Mouse (Mus musculus): Measurements from ENCODE around the gene Slc7a11. TPM values are rescaled to one million over a fixed set of nuclear protein-coding genes. Genes with fewer than 3 reads are reported as not detected.

Slc7a11 gene
- total and polyA plus RNA-seq, 2 experiments from 2014 or later: 3.9 to 21.7 TPM

DNA sequence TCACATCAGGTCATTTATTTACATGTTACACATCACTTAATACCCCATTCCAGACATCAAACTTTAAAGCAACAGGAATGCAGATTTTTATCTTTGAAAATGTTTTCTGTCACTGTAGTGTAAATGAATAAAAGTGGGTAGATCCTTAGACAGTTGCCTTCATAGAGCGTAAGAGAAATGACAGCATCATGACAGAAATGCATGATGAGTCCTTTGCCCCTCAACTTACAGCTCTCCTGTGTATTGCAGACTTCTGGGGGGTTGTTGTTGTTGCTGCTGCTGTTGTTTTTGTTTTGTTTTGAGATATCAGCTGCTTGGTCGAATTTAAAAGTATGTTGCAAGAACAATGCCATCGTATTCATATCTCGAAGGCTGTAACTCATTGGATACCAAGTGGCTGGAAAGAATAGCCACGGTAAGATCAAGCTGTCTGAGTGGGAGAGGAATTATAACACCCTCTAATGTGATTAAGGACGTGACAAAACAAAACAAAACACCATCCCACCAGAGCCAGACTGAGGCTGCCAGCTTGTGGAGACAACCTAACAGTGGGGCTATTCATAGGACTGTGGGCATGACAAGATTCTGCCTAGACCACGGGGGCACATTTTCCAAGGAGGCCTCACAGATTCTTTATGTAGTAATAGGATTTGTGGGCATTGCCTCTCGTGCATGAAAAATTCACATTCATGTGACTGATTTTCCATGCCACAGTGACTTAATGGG lies 557.0 kb downstream of the Slc7a11 start:
- Histone ChIP-seq H3K9me3 (ENCODE audit: low read length) (no peaks in the 10 kb centered on the region), H3K27ac (ENCODE audit: low read depth, low read length) (no peak overlapping the region), H3K27me3 (ENCODE audit: insufficient read depth, low read length) (no peaks in the 10 kb centered on the region), H3K9ac (replicated peaks; ENCODE audit: low read length, poor library complexity, severe bottlenecking) (no peak overlapping the region), H3K4me3 (ENCODE audit: low read depth, low read length) (no peak overlapping the region), H3K4me2 (ENCODE audit: low read depth, low read length, poor library complexity, severe bottlenecking) (no peak overlapping the region), H3K4me1 (ENCODE audit: insufficient read depth, low read length) (no peaks in the 10 kb centered on the region), H3K36me3 (ENCODE audit: insufficient read depth, low read length) (no peaks in the 10 kb centered on the region)
- WGBS: 15% methylated on average over 8 of the region's 8 CpGs
- ATAC-seq (ENCODE audit: low FRiP score) (no peak), DNase-seq (ENCODE audit: low spot score) (peak; percentile 51)
- no peak for TF ChIP-seq CTCF (IDR thresholded peaks at IDR 0.05)

- Histone ChIP-seq H3K9ac (replicated peaks; ENCODE audit: low read length, poor library complexity, severe bottlenecking) (no peak overlapping the region), H3K27me3 (ENCODE audit: insufficient read depth, low read length) (no peaks in the 10 kb centered on the region), H3K36me3 (ENCODE audit: insufficient read depth, low read length) (no peaks in the 10 kb centered on the region), H3K4me2 (ENCODE audit: low read depth, low read length, poor library complexity, severe bottlenecking) (no peak overlapping the region), H3K9me3 (ENCODE audit: low read length) (no peaks in the 10 kb centered on the region), H3K4me1 (ENCODE audit: insufficient read depth, low read length) (no peaks in the 10 kb centered on the region), H3K27ac (ENCODE audit: low read depth, low read length) (no peak overlapping the region), H3K4me3 (ENCODE audit: low read depth, low read length) (no peak overlapping the region)
- TF ChIP-seq CTCF (IDR thresholded peaks at IDR 0.05): no peak
- DNase-seq (ENCODE audit: low spot score) (peak; percentile 46), ATAC-seq (ENCODE audit: low FRiP score) (no peak)
Measured at GRCm38 (mm10) chr3:49880496-49880895, 562.9 kb downstream of the Slc7a11 start.

DNA sequence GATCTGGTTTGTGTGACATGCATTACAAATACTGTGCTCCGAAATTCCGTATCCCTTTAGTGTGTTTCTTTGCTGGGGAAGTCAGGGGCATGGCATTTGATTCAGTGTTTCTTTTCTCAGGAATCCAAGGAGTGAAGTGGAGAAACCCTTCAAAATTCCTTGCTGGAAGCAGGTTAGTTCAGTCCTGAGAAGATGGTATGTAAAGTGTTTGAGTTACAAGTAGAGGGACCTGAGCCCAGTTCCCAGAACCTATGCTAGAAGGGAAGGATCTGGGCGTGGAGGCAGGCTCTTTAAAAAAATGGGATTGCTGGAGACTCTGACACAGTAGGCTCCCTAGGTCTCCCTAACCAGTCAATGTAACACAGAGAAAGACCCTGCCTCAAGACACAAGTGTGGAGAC lies 572.6 kb downstream of the Slc7a11 start:
- DNase-seq (ENCODE audit: low spot score) (no peak), ATAC-seq (ENCODE audit: low FRiP score) (no peak)
- Histone ChIP-seq H3K27ac (ENCODE audit: low read depth, low read length) (no peak overlapping the region), H3K4me1 (ENCODE audit: insufficient read depth, low read length) (peaks cover 2% of the 10 kb centered on the region; the same call in 1 of the 2 replicates), H3K36me3 (ENCODE audit: insufficient read depth, low read length) (no peaks in the 10 kb centered on the region), H3K9me3 (ENCODE audit: low read length) (no peaks in the 10 kb centered on the region), H3K4me2 (ENCODE audit: low read depth, low read length, poor library complexity, severe bottlenecking) (no peak overlapping the region), H3K9ac (replicated peaks; ENCODE audit: low read length, poor library complexity, severe bottlenecking) (no peak overlapping the region), H3K4me3 (ENCODE audit: low read depth, low read length) (no peak overlapping the region), H3K27me3 (ENCODE audit: insufficient read depth, low read length) (no peaks in the 10 kb centered on the region)
- no peak for TF ChIP-seq CTCF (IDR thresholded peaks at IDR 0.05)
- whole genome bisulfite sequencing: 57% methylated on average over 3 of the region's 3 CpGs

- DNase-seq (ENCODE audit: low spot score): peak; percentile 38
- H3K4me1 ChIP-seq (ENCODE audit: insufficient read depth, low read length): peaks cover 2% of the 10 kb centered on the region; the same call in 1 of the 2 replicates
- H3K27me3 ChIP-seq (ENCODE audit: insufficient read depth, low read length): no peaks in the 10 kb centered on the region
- no peak overlapping the region for H3K4me2 ChIP-seq (ENCODE audit: low read depth, low read length, poor library complexity, severe bottlenecking)
- no peaks in the 10 kb centered on the region for H3K9me3 ChIP-seq (ENCODE audit: low read length)
- ATAC-seq (ENCODE audit: low FRiP score): no peak
- H3K36me3 ChIP-seq (ENCODE audit: insufficient read depth, low read length): no peaks in the 10 kb centered on the region
- no peak overlapping the region for H3K4me3 ChIP-seq (ENCODE audit: low read depth, low read length)
- no peak overlapping the region for H3K27ac ChIP-seq (ENCODE audit: low read depth, low read length)
- no peak for TF ChIP-seq CTCF (IDR thresholded peaks at IDR 0.05)
- 11% methylated on average over 4 of the region's 4 CpGs for WGBS
- H3K9ac ChIP-seq (replicated peaks; ENCODE audit: low read length, poor library complexity, severe bottlenecking): no peak overlapping the region
Measured at GRCm38 (mm10) chr3:49867951-49868584, 575.3 kb downstream of the Slc7a11 start.

DNA sequence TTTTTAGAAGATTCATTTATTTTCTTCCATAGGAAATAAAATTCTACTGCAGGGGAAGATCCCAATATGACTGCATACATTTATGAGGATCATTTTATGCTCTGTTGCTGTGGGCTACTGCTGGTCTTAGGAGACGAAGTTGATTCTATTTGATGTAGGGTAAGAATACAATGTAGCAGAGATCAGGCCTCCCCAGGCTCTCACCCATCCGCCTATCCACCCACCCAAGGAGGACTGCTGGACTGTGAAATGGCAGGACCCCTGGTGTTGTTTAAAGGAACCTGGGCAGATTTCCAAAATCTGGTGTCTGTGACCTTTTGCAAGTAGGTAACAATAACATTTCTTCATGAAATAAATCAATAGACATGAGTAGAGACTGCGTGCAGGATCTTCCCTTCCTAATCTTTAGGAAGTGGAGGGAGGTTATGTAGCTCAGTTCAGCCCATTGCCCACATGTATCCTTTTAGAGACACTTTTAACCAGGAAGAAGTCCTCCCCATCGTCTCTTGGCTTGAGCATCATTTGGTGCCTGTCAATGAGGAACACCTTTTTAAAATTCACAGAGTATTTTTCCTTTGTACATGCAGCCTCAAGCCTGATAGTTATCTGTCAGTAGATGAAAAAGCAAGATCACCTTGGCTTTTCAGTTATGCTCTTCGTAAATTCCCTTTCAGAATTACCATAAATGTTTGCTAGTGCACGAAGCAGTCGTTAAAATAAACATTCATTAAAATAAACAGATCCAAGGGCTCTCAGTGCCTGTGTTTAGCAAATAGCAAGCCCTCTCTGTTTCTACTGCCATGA lies 576.1 kb downstream of the Slc7a11 start:
- ATAC-seq (ENCODE audit: low FRiP score) (no peak), DNase-seq (ENCODE audit: low spot score) (no peak)
- Histone ChIP-seq H3K36me3 (ENCODE audit: insufficient read depth, low read length) (no peaks in the 10 kb centered on the region), H3K27ac (ENCODE audit: low read depth, low read length) (no peak overlapping the region), H3K27me3 (ENCODE audit: insufficient read depth, low read length) (no peaks in the 10 kb centered on the region), H3K4me1 (ENCODE audit: insufficient read depth, low read length) (no peaks in the 10 kb centered on the region; the same call in 1 of the 2 replicates), H3K9ac (replicated peaks; ENCODE audit: low read length, poor library complexity, severe bottlenecking) (no peak overlapping the region), H3K4me2 (ENCODE audit: low read depth, low read length, poor library complexity, severe bottlenecking) (no peak overlapping the region), H3K4me3 (ENCODE audit: low read depth, low read length) (no peak overlapping the region), H3K9me3 (ENCODE audit: low read length) (no peaks in the 10 kb centered on the region)
- WGBS: 24% methylated on average over 7 of the region's 7 CpGs
- no peak for TF ChIP-seq CTCF (IDR thresholded peaks at IDR 0.05)

Measured in midbrain, postnatal 0 days (tissue).